Mouse (Mus musculus): ENCODE results near the gene Kcp.

Kcp gene
- long read RNA-seq, experiment 1: 0 reads
- long read RNA-seq, experiment 2, partial matches to known transcripts: 0 of 1 reads
- long read RNA-seq, experiment 2, other reads (novel, unspliced or antisense): 1 of 1 reads

DNA sequence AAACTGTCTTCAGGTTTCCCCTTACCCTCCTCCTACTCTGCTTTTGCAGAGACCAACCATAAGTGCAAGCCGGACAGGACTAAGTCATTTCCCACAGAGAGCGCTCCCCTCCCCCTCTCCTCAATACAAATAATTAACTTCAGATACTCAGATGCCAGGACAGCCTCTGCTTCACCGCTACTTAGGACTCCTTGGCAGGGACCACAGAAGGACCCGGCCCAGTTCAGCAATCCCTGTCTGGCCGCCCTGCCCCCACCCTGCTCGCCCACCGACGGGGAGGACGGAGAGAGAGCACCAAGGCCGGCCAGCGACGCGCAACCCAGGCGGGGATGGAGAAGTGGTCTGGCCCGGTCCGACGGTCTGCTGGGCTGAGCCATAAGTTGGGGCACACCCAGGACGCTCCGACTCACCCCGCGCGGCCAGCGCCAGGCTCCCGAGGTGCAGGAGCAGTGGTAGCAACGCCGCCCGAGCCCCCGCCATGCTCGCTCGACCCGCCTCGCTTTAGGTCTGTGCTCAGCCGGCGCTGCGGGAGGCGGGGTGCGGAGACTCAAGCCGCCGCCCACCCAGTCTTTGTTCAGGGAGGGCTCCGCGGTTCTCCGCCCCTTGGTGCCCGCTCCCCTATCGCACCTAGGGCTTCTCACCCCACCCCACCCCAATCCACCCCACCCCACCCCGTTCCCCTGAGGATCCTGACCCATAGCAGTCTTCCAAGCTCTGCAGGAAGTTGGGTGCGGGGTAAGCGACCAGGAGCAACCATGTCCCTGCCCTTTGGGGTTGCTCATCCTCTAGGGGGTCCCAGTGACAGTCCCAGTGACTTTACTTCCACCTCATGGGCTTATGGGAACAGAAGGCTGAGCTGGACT, at the start of gene Kcp:
Kcp (minus strand) TSS at position 506 of the 863 bp plus-strand sequence.
- intact Hi-C loops (cut with DNase I): no loop called here

DNA sequence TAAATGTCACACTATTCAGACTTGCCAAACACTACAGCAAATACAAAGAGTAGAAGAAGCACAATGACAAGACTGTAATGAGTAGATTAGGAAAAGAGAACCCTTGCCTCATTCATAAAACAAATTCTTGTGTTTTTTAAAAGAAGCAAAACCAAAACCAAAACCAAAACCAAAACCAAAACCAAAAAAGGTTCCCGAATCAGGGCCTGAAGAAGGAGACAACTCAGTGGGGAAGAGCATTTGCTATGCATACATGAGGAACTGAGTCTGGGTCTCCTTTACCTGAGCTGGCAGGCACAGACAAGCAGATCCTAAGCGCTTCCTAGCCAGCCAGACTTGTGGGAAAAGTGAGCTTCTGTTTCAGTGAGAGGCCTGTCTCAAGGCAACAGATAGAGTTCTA, 49.4 kb upstream of the Kcp start:
- intact Hi-C loops (cut with DNase I): no loop called here

DNA sequence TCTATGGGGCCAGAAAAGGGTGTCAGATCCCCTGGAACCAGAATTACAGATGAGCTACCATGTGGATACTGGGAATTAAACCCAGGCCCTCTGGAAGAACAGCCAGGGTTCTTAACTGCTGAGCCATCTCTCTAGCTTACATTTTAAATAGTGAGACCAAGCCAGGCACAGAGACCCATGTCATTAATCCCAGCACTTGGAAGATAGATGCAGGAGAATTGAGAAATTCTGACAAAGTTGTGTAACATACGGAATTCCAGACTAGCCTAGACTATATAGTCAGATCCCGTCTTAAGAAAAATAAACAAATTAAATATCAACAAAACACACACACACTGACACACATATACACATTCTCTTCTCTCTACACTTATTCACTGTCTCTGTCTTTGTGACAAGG, 44.8 kb upstream of the Kcp start:
- intact Hi-C loops (cut with DNase I): no loop called here

DNA sequence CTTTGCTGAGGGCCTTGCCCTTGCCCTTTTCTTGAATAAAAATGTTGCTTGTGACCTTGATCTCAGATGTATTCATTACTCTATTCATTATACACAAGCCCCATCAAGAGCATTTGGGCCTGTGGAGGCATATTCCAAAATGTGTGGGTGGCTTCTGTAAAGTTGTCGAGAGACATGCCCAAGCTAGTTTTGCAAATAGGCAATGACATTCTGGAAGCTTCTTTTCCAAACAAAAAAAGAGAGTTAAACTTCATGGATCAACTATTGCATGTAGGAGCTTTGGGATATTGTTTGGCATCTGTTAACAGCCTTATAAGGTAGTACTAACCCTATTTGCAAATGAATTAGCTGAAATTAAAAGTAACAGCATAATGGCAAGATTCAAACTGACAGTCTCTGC, 40.3 kb upstream of the Kcp start:
- intact Hi-C loops (cut with DNase I): no loop called here

DNA sequence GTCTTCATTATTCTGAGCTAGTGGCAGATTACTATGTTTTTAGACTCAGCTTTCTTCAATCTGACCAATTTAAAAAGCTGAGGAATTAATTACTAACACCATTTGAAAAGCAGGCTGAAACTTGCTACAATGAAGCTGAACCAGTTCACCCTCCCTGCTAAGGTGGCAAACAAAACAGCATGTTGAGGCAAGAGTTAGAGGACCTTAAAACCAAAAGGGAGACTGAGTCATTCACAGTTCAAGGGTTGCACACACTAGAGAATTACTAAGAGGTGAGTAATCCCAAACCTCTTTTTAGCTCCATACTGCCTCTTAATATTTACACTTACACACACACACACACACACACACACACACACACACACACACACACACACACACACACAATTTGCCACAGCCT, 39.8 kb upstream of the Kcp start:
- intact Hi-C loops (cut with DNase I): no loop called here

DNA sequence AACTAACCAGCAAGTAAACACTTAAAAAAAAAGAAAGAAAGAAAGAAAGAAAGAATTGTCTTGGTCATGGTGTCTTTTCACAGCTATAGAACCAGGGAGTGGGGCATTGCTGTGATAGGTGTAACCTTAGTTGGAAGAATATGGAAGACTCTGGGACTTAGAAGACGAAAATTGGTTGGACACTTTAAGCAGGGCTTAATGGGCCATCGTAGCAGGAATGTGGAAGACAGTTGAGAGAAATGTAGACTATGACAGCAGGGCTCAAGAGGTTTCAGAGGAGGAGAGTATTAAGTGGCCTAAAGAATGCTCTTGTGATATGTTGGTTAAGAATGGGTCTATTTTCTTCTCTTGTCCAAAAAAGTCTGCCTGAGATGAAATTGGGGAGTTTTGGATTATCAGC, 37.9 kb upstream of the Kcp start:
- intact Hi-C loops (cut with DNase I): no loop called here

DNA sequence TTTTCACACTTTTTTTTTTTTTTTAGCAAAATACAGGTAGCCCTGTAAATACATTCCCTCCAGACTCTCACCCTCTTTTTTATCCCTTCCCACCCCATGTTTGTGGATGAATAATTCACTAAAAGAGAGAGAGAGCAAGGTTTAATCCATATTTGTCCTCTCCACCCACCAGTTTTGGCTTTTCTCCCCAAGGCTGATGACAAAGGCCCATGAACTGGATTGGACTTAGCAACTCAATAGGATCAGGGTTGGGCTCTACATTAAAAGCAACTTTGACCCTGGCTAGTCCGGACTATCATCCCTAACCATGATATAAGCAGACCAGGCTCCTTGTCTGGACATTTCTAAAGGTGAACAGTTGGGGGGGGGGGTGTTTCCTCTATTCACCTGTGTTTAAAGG, 33.2 kb upstream of the Kcp start:
- intact Hi-C loops (cut with DNase I): no loop called here

DNA sequence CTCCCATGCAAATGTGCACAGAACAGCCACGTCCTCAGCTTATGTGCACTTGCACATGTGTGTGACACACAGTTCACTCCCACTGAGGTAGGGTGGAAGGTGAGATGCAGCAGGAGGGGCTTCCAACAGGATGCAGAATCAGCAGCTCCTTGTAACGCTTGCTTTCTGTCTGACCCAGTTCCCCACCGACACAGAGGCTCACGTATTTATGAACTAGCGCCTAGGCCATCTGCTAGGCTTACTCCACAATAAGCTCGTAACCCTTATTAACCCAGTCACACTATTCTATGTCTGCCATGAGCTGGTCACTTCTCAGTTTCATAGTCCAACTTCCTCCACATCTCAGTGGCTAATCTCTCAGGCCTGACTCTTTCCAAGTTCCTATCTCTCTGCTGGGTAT, 32.5 kb upstream of the Kcp start:
- intact Hi-C loops (cut with DNase I): no loop called here

DNA sequence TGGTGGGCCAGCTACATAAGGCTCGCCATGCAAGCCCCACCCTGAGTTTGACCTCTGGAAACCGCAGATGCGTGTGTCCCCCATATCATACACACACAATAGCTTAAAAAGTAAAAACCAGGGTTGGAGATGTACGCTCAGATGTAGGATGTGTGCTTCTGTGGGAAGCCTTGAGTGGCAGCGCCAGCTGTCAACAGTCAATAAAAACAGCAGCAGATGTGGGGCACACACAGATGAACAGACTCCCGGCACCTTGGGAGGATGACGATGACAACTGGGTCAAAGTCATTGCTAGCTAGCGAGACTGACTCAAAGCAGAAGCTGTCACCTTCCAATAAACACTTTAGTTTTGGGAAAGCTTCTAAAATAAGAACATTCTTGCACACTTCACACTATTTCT, 31.8 kb upstream of the Kcp start:
- intact Hi-C loops (cut with DNase I): no loop called here

DNA sequence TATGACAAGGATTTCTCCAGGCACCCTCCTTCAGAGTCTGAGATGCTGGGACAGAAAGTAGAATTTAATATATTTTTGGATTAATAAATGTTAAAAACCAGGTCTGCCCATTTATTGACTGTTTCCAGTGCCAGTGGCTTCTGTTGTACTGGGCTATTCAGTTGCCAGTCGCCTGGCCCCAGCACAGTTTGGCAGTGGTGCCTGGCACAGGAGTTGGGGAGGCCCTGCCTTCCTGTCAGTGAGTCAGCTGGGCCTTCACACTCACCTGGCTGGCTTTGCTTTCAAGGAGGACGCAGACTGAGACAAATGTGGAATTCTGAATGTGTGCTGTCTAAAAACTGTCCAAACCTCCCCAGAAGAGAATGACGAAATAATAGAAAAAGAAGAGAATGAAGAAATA, 29.5 kb upstream of the Kcp start:
- intact Hi-C loops (cut with DNase I): no loop called here

DNA sequence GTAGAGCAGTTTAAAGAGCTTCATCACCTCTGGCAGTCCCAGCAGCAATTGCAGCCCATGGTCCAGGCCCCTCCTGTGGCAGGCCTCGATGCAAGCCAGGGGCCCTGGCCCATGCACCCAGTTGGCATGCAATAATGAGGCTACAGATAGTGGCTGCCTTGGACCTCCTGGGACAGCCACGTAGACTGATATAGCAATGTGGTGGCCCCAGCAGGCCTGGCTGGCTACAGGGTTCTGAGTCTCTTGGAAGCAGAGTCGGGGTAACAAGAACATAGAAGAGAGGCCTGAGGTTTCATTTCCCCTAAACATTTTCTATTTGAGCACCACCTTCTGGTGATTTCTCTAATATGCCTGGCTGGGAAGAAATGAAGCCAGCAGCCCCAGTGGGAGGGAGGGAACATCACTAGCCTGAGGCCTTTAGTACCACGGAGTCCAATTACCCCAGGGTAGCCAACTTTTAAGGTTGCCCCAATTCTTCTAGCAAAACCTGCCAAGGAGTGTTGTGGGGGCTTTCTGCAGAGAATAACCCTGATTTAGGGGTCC, 29.0 kb upstream of the Kcp start:
- intact Hi-C loops (cut with DNase I): no loop called here

DNA sequence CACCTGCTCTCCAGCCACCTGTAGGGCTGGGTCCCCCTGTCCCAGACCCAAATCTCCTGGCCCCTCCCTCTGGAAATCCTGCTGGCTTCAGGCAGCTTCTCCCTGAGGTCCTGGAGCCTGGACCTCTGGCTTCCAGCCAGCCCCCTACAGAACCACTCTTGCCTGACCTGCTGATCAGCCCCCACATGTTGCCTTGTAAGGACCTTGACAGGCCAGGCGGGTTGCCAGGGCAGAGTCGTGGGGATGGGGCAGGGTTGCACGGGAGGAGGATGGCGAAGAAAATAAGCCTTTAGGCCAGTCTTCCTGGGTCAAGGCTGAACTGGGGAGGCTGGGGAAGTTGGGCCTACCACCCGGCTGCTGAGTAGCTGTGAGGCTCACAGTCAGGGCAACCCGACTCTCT, 27.6 kb upstream of the Kcp start:
- intact Hi-C loops (cut with DNase I): no loop called here

DNA sequence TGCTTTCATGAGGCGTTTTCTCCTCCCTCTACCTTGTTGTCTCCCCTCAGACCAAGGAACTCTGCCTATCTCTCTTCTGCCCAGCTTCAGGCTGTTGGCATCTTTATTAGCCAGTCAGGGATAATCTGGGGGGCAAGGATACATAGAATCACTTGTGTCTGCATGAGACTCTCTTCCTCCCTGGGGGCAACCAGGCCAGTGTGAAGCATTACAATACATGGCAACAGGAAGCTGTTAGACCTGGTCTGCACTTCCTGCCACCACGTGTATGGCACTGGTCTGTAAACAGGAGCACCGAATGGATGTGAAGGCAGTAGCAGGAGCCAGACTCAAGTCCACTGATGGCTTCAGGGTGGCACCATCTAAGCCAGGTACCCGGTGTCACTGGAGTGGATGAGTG, 22.3 kb upstream of the Kcp start:
- intact Hi-C loops (cut with DNase I): no loop called here

DNA sequence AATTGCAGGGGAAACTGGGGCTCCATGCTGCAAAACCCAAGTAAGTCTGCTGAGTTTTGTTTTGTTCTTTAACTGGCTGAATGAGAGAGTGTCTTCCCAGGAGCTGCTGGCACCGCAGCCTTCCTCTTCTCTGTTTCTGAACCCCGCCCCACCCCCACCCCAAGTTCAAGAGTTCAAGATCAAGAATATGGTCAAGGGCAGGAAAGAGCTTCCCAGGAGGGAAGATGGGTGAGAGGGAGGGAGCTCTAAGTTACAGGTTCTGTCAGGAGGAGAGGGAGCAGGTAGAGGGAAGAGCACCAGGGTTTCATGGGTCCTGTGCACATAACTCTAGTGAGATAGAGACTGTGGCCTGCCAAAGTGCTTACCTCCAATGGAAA, 21.7 kb upstream of the Kcp start:
- intact Hi-C loops (cut with DNase I): no loop called here

DNA sequence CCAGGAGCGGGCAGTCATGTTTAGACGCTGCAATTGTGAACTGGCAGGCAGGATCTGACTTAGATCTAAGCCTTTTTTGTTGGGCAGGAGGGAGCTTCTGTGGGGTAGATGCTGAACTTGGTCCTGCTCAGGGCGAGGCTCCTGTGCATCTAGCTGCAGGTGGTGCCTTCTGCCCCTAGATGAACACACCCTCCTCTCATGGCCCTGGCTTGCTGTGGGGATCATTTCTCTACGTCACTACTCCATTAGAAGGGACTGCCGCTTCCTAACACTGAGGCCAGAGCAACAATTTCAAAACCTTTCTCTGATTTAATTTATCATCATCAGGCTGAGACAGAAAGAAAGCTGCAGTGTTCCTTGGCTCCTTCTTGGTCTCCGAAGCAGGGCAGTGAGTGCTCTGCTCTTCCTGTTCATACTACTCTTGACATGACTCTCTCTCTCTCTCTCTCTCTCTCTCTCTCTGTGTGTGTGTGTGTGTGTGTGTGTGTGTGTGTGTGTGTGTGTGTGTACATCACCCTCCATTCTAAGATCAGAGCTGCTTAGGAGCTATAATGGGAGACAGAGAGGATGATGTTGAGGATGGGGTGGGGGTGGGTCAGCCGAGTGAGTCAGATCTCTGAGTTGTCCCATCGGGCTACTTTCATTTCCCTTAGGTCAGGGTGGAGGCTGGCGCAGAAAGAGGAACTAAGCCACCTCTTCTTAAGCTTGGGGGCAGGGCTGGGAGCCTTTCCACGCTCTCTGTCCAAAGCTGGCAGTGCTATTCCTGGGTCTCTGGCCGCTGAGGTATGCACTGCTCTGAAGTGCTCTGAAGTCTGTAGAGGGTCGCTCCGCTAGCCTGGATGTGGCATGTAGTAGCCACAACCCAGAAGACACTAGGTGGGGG, 21.1 kb upstream of the Kcp start:
- intact Hi-C loops (cut with DNase I): no loop called here

DNA sequence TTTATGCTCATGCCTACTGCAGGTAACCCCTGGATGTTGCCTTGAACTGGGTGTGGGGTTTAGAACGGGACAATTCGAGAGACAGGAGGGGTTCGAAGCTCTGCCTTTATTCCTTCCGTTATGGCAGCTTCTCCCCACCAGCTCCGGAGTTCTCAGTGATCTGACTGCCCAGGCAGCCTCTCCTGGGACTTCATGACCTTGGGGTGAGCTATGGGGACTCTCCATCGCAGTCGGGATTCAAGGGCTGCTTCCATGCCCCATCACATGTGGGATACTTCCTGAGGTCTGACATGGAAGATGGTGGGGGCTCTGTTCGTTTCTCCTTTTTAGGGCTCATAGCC, 20.4 kb upstream of the Kcp start:
- intact Hi-C loops (cut with DNase I): no loop called here

DNA sequence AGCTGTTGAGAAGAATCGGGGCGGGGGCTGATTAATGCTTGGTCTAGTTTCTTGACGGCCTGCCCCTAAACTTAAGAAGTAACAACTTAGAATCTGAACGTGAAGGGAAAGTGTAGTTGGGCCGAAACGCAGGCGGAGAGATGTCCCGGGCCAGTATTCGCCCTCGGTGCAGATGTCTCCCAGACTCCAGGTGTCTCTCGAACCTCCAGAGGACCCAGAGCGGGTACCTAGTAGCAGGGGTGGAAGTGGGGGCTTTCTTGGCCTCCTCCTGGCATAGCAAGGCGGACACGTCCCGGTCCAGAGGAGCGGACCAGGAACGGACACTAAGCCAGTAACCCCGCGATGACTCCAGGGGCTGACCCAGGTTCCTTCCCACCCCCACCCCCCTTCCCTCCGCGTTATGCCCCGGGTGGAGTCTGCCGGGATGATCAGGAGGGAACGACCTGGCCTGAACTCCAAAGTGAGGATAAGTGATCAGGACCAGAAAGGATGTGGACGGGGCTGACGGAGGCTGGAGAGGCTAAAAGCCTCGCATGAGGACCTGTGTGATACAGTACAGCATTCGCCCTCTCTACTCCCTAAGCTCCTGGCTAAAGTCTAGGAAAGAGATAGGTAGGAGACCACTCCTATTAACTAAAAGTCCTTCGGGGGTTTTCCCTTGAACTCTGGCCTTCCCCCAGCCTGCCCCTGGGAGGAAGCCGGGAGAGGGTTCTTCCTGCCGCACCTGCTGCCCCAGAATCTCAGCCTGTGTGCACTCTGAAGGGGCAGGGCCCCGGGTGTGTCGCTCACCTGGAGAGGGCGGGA, 19.8 kb upstream of the Kcp start:
- intact Hi-C loops (cut with DNase I): no loop called here

DNA sequence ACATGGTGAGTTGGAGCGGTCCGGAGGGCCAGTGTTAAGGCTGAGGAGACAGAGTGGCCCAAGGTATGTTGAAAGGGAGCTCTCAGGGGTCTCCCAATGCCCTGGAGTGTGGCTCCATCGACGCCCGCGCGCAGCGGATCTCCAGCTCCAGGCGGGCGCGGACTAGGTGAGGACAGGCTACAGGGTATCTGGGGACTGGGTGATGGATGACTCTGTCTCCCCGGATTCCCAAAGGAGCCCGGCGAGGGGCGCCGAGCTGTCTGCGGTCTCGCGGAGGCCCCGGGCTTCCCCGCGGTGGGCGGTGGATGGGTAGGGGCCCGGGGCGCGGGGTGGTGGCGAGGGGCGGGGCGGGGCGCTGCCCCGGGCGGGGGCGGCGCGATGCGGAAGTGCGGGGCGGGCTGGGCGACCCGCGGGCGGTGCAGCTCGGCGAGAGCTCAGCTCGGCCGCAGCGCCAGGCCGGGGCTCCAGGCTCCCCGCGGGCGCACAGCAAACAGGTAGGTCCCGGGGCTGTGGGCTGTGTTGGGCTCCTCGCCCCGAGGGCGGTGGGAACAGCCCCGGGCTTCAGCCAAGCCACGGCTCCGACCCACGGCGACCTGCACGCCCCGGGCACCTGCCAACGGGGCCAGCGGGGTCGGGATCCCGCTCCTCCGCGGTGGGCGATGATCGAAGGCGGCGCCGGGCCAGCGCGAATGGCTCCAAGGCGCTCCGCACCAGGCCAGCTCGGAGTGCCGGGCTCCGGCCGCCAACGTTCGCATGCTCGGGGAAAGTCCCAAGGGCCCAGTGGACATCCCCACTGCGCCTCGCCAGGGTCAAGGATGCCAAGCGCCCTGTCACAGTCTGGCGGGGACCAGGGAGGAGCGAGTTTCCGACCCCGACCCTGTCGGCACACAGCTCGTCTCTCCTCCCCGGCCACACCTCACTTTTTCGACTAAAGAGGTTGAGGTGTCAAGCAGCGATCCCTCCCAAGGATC, 18.8 kb upstream of the Kcp start, which contains the start of gene Irf5:
Irf5 (plus strand) TSS at position 345 of the 971 bp plus-strand sequence.
- intact Hi-C loops (cut with DNase I): no loop called here

DNA sequence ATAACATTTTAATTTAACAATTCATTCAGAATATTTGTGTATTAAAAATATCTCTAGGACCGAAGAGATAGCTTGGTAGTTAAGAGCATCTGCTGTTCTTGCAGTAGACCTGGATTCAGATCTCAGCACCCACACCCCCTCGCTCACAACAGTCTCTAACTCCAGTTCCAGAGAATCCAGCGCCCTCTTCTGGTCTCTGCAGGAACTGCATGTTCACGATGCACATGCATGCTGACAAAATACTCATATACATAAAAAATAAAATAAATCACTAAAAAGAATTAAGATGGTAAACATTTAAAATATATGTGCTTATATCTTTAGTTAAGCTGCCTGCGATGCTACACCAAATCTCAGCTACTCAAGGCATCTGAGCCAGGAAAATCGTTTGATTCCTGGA, 17.5 kb upstream of the Kcp start:
- intact Hi-C loops (cut with DNase I): no loop called here

DNA sequence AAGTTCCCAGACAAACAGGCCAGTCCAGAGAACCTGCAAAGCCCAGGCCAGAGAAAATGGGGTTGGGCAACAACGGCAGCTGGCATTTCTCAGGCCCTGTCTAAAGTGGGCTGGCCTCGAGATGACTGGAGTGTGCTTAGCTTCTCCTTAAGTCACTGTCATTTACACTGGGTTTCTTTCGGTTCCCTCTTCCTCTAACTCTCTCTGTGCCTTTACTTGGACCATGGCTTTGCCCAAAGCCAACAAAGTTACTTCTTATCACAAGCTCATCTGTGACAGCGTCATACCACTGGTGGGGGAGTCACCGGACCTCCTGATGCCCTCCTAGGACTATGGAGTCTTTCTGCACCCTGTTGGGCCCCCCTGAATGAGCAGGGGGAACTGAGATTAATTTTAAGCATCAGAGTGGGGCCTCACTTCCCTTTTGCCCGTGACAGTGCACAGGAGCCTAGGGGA, 16.3 kb upstream of the Kcp start:
- intact Hi-C loops (cut with DNase I): no loop called here
